Mouse (Mus musculus) neural tube, embryonic 13.5 days (tissue): ENCODE data around the gene Apol6. TPM values are rescaled to one million over a fixed set of nuclear protein-coding genes. Genes with fewer than 3 reads are reported as not detected.
"Not testable (repeated sequence)": the region's sequence is repeated elsewhere in the genome, so short reads cannot be mapped to it uniquely, and the experiment has no call there.

Source experiments
- ATAC-seq: fragments of 200-750 bp; cut with Nextera tagmentation; 2 replicates; pipeline ENCODE4 v1.8.0; 2017; ENCODE audit warnings: low read depth, mild to moderate bottlenecking, moderate TSS enrichment, moderate library complexity
- H3K27ac ChIP-seq: fragments of 300-500 bp; sonication (generic); replicated peaks from 2 replicates; pipeline ENCODE4 v1.5.1; 2015; ENCODE audit warnings: moderate library complexity, mild to moderate bottlenecking, inconsistent platforms
- H3K27me3 ChIP-seq: fragments of 300-500 bp; sonication (generic); 2 replicates; pipeline ENCODE4 v1.6.1; 2015; ENCODE audit warnings: mild to moderate bottlenecking, inconsistent platforms
- H3K36me3 ChIP-seq: fragments of 300-500 bp; sonication (generic); 2 replicates; pipeline ENCODE4 v1.6.1; 2015; ENCODE audit warnings: mild to moderate bottlenecking, inconsistent platforms
- H3K4me1 ChIP-seq: fragments of 300-500 bp; sonication (generic); replicated peaks from 2 replicates; pipeline ENCODE4 v1.6.1; 2015; ENCODE audit warnings: inconsistent platforms
- H3K4me2 ChIP-seq: fragments of 300-500 bp; sonication (generic); 2 replicates; pipeline ENCODE4 v1.6.1; 2015; ENCODE audit warnings: inconsistent platforms, mild to moderate bottlenecking, moderate library complexity
- H3K4me3 ChIP-seq: fragments of 300-500 bp; sonication (generic); 2 replicates; pipeline ENCODE4 v1.5.1; 2015; ENCODE audit warnings: mild to moderate bottlenecking, inconsistent platforms
- H3K9ac ChIP-seq: fragments of 300-500 bp; sonication (generic); 2 replicates; pipeline ENCODE4 v1.6.1; 2015; ENCODE audit warnings: moderate library complexity, mild to moderate bottlenecking, inconsistent platforms
- H3K9me3 ChIP-seq: fragments of 300-500 bp; sonication (generic); 2 replicates; pipeline ENCODE4 v1.6.1; 2016; ENCODE audit warnings: inconsistent platforms
- WGBS: fragments of 180-500 bp; shearing (Covaris S2); methylation state at CpG from one replicate; pipeline ENCODE4 v1.1.7; 2015; 5-methylcytosine and 5-hydroxymethylcytosine counted together
- polyA plus RNA-seq: library from polyadenylated mRNA; unstranded; fragments of >200 nt; fragmentation: Nextera tagmentation; extraction: Ambion mirVana; gene quantifications from 2 replicates; pipeline ENCODE4 v1.2.1, GENCODE M21; 2015

Gene Apol6
- polyA plus RNA-seq, 1 experiment from 2014 or later, result not detected

GRCm38 (mm10) chr15:77056001-77056790 is 11.7 kb downstream of the Apol6 start:
- no peak for ATAC-seq
- H3K9me3 ChIP-seq, result no peaks in the 10 kb centered on the region
- no peaks in the 10 kb centered on the region for H3K36me3 ChIP-seq
- no peaks in the 10 kb centered on the region for H3K27me3 ChIP-seq
- H3K9ac ChIP-seq, result no peak overlapping the region
- H3K27ac ChIP-seq, result no peak overlapping the region
- H3K4me3 ChIP-seq, result no peak overlapping the region
- WGBS, result 27% methylated on average over 6 of the region's 6 CpGs
- H3K4me2 ChIP-seq, result no peak overlapping the region
- peaks cover 20% of the 10 kb centered on the region for H3K4me1 ChIP-seq

DNA sequence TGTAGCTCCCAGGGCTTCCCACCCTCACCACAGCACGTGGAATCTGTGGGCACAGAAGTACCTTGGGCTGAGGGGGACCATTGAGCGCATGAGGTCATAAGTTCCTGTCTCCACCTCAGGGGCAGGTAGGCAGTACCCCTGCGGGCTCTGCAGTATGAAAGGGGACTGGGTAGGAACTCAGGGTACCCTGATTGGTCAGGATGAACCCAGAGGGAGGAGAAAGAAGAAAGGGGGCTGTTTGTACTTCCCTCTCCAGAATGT is 12.2 kb downstream of the Apol6 start:
- WGBS, result 68% methylated on average over 3 of the region's 3 CpGs
- Histone ChIP-seq H3K9me3 (no peaks in the 10 kb centered on the region), H3K27ac (no peak overlapping the region), H3K4me2 (no peak overlapping the region), H3K9ac (no peak overlapping the region), H3K27me3 (no peaks in the 10 kb centered on the region), H3K36me3 (no peaks in the 10 kb centered on the region), H3K4me3 (no peak overlapping the region), H3K4me1 (peaks cover 20% of the 10 kb centered on the region)
- ATAC-seq, result no peak

DNA sequence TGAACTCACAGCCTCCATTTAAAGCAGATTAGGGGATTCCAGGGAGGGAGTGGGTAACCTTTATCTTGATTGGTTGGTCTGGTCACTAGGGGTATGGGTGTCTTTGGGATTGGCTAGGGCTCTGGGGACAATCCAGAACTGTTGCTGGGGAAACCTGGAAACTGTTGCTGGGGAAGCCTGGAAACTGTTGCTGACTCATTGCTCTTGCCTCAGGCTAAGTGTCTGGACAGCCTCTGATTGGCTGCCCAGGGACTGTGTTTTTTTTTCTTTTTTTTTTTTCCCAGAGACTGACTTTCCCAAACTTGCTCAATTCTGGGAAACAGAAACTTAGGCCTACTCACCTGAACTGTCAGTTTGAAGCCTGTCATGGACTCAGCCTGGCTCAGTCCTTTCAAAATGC is 14.0 kb downstream of the Apol6 start:
- Histone ChIP-seq H3K9ac (no peak overlapping the region), H3K27me3 (no peaks in the 10 kb centered on the region), H3K4me1 (peaks cover 20% of the 10 kb centered on the region), H3K9me3 (no peaks in the 10 kb centered on the region), H3K4me2 (no peak overlapping the region), H3K36me3 (no peaks in the 10 kb centered on the region), H3K4me3 (no peak overlapping the region), H3K27ac (no peak overlapping the region)
- ATAC-seq, result no peak

DNA sequence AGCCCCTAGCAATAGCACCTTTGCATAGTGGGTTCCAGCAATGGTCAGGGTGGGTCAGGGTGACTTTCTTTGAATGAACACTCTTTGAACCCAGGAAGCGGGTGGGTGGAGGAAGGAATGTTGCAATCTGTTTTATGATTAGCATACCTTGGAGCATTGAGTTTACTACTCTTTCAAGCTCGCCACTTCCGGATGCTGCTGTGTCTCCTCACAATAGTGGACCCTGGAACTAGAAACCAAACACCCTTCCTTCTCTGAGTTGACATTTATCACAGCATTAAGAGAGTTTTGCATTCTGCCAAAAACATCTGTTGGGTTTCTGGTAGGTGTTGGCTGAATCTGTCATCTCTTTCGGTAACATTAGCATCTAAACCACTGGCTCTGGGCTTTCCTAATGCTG is 14.9 kb downstream of the Apol6 start:
- not testable (repeated sequence) for H3K9ac ChIP-seq, H3K36me3 ChIP-seq, H3K9me3 ChIP-seq, H3K27ac ChIP-seq, H3K27me3 ChIP-seq, H3K4me2 ChIP-seq, H3K4me3 ChIP-seq, ATAC-seq
- WGBS, result 96% methylated on average over 4 of the region's 4 CpGs
- peaks cover 20% of the 10 kb centered on the region for H3K4me1 ChIP-seq

DNA sequence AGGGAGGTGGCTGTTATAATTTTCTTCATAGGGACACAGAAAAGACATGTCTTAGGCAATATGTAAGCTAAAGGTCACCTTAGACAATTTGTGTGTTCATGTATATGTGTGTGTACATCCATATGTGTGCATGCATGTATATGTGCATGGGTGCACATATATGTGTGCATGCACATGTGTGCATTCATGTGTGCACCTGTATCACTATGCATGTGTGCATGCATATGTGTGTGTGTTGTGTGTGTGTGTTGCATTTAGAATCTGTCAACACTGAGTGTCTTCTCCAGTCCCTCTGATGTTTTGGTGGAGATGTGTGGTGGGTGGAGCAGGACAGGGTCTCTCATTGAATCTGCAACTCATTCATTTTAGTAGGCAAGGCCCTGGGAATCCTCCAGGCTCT is 18.2 kb downstream of the Apol6 start:
- no peaks in the 10 kb centered on the region for H3K36me3 ChIP-seq
- no peak overlapping the region for H3K9ac ChIP-seq
- ATAC-seq, result no peak
- no peaks in the 10 kb centered on the region for H3K27me3 ChIP-seq
- H3K27ac ChIP-seq, result no peak overlapping the region
- no peak overlapping the region for H3K4me3 ChIP-seq
- H3K9me3 ChIP-seq, result no peaks in the 10 kb centered on the region
- no peak overlapping the region for H3K4me2 ChIP-seq
- H3K4me1 ChIP-seq, result no peaks in the 10 kb centered on the region

GRCm38 (mm10) chr15:77065259-77065852 is 20.8 kb downstream of the Apol6 start:
- Histone ChIP-seq H3K9ac (no peak overlapping the region), H3K27ac (no peak overlapping the region), H3K36me3 (no peaks in the 10 kb centered on the region), H3K4me3 (no peak overlapping the region), H3K9me3 (no peaks in the 10 kb centered on the region), H3K27me3 (no peaks in the 10 kb centered on the region), H3K4me2 (no peak overlapping the region), H3K4me1 (no peaks in the 10 kb centered on the region)
- WGBS, result 89% methylated on average over 6 of the region's 6 CpGs
- no peak for ATAC-seq

GRCm38 (mm10) chr15:77066233-77066632 is 21.7 kb downstream of the Apol6 start:
- Histone ChIP-seq H3K4me2 (no peak overlapping the region), H3K36me3 (no peaks in the 10 kb centered on the region), H3K27me3 (no peaks in the 10 kb centered on the region), H3K4me3 (no peak overlapping the region), H3K4me1 (peaks cover under 1% of the 10 kb centered on the region; the same call in 1 of the 2 replicates), H3K9me3 (no peaks in the 10 kb centered on the region), H3K9ac (no peak overlapping the region), H3K27ac (no peak overlapping the region)
- 88% methylated on average over 6 of the region's 6 CpGs for WGBS
- no peak for ATAC-seq

DNA sequence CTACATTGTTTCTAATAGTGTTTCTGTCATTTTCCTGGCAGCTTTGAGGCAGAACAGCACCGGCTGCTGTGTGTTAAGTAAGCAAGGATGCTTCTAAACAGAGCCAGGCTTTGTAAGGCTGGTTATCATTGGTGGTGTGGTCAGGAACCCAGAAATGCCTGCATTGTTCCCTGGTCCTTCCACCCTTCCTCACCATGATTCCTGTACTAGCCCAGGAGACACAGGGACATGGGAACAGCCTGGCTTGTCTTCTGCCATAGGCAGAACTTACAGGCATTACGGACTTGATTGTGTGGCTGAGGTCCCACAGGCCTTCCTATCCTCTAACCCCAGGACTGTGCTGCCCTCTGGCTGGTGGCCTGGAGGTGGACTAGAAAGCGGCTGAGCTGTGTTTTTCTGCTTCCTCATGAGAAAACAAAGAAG is 23.9 kb downstream of the Apol6 start:
- H3K4me1 ChIP-seq, result peaks cover 9% of the 10 kb centered on the region
- H3K27me3 ChIP-seq, result no peaks in the 10 kb centered on the region
- WGBS, result 66% methylated on average over 3 of the region's 3 CpGs
- no peak overlapping the region for H3K27ac ChIP-seq
- ATAC-seq, result no peak
- H3K9ac ChIP-seq, result no peak overlapping the region
- no peak overlapping the region for H3K4me2 ChIP-seq
- no peaks in the 10 kb centered on the region for H3K9me3 ChIP-seq
- H3K36me3 ChIP-seq, result no peaks in the 10 kb centered on the region
- H3K4me3 ChIP-seq, result no peak overlapping the region

GRCm38 (mm10) chr15:77069019-77069418 is 24.5 kb downstream of the Apol6 start:
- Histone ChIP-seq H3K27ac (no peak overlapping the region), H3K9ac (no peak overlapping the region), H3K27me3 (no peaks in the 10 kb centered on the region), H3K4me1 (peaks cover 9% of the 10 kb centered on the region), H3K36me3 (no peaks in the 10 kb centered on the region), H3K4me2 (no peak overlapping the region), H3K4me3 (no peak overlapping the region), H3K9me3 (no peaks in the 10 kb centered on the region)
- 88% methylated on average over 3 of the region's 3 CpGs for WGBS
- ATAC-seq, result no peak

DNA sequence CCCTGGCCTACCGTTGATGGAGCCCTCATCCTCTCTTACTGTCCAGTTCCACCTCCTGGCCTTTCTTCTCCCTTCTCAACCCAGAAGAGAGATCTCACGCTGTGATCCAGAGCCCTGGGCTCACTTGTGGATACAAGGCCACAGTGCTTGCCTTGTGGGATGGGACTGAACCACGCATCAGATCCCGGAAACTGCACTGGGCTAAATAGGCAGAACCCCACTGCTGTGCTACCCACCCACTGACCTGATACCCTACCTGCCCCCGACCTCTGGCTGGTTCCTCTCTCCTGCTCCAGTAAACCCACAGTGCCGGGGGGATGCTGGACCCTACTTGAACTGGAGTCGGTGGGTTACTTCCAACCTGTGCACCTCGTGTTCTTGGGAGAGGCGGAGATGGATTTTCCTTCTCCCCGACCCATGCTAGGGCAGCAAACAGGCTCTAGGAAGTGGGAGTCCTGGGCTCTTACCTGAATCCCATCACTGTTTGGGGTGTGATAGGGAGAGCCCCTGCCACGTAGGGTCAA is 26.3 kb downstream of the Apol6 start:
- Histone ChIP-seq H3K9ac (no peak overlapping the region), H3K36me3 (peaks cover 6% of the 10 kb centered on the region), H3K4me3 (no peak overlapping the region), H3K27me3 (no peaks in the 10 kb centered on the region), H3K27ac (no peak overlapping the region), H3K4me1 (peaks cover 9% of the 10 kb centered on the region), H3K9me3 (no peaks in the 10 kb centered on the region), H3K4me2 (no peak overlapping the region)
- WGBS, result 89% methylated on average over 11 of the region's 11 CpGs
- ATAC-seq, result 0 out of 2 replicates have a peak, but pooled peaks have one; percentile 9

- peak; percentile 41; the same call in 1 of the 2 replicates for ATAC-seq
- no peaks in the 10 kb centered on the region for H3K27me3 ChIP-seq
- no peak overlapping the region for H3K9ac ChIP-seq
- 0 out of 2 replicates have a peak overlapping the region, but pooled peaks have one; percentile 28 for H3K27ac ChIP-seq
- no peak overlapping the region for H3K4me3 ChIP-seq
- peaks cover 12% of the 10 kb centered on the region for H3K36me3 ChIP-seq
- 25% methylated on average over 10 of the region's 10 CpGs for WGBS
- H3K9me3 ChIP-seq, result no peaks in the 10 kb centered on the region
- H3K4me1 ChIP-seq, result peaks cover 9% of the 10 kb centered on the region
- H3K4me2 ChIP-seq, result peak overlapping the region; percentile 27
Measured at GRCm38 (mm10) chr15:77071501-77071900, 27.0 kb downstream of the Apol6 start.

DNA sequence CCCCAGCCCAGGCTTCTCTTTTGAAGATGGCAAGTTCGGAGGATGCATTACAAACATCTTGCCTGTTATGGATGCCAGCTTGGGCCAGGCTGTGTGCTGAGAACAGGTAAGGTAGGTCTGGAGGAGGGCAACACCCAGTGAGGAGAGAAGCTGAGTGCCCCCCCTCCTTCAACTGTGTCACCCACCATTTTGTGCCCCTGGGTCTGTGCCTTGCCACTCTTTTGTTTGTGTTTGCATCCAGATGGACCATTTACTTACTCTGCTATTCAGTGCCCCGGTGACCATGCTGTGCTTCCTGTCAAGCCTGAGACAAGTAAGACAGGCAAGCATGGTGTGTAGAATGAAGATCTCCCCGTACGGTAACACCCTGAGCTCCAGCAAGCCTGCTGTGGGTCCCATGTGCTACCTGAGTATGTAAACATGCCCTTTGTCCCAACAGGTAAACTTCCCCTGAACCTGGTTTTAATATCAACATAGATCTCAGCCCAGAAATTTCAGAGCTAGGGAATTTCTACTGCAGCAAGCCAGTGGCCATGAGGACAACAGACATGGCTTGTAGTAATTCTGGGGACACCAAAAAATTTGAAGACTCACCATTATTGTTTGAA is 28.1 kb downstream of the Apol6 start:
- WGBS, result 60% methylated on average over 4 of the region's 4 CpGs

More for the DNA sequence above, 28.1 kb downstream of the Apol6 start:
- Histone ChIP-seq H3K27me3 (no peaks in the 10 kb centered on the region), H3K4me1 (peaks cover 9% of the 10 kb centered on the region), H3K9ac (no peak overlapping the region), H3K36me3 (peaks cover 23% of the 10 kb centered on the region), H3K4me2 (no peak overlapping the region), H3K27ac (no peak overlapping the region), H3K9me3 (no peaks in the 10 kb centered on the region), H3K4me3 (no peak overlapping the region)
- ATAC-seq, result no peak
